Mouse (Mus musculus): ENCODE data around the gene AL732309.1.

DNA sequence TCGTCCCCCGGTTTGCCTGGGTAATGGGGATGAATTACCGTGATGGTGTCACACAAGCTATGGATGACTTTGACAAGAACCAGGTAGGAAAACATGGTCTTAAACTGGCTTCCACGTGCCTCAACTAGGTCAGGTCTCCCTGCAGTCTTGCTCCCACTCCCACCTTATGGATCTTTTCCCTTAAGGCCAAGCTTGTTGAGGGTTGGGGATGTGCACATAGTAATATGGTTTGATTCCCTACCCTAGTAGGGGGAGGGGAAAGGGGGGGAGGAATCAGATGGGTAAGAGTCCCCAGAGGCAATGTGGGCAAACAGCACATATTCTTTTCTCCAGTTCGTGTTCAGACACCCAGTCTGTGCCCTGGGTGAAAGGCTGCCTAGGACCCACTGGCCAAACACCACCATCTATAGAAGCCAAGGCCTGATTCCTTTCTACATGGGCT, 25.3 kb downstream of the AL732309.1 start:
- no peak for TF ChIP-seq CTCF (IDR thresholded peaks at IDR 0.05; ENCODE audit: borderline replicate concordance, insufficient read depth, low read depth, low read length)
- TF ChIP-seq POLR2A (IDR thresholded peaks at IDR 0.05; ENCODE audit: borderline replicate concordance, insufficient read depth, low read length), result no peak

Data from cerebellum, adult 2 months (tissue).